Mouse (Mus musculus): Measurements from ENCODE around the gene Dgke.
"Not testable (repeated sequence)": the region's sequence is repeated elsewhere in the genome, so short reads cannot be mapped to it uniquely, and the experiment has no call there.

The Dgke gene

GRCm38 (mm10) chr11:89043046-89043445 lies 23.6 kb downstream of the Dgke start:
- in situ Hi-C loops (cut with MboI, MseI), result no loop called here

GRCm38 (mm10) chr11:89041073-89041472 lies 25.6 kb downstream of the Dgke start:
- in situ Hi-C loops (cut with MboI, MseI), result not testable (repeated sequence)

- in situ Hi-C loops (cut with MboI, MseI), result loop anchor here (5.0 kb wide), 2 partner anchors 42 to 47 kb away; partner anchors contain the start of gene Trim25 (in 1 of the 2)
Measured at GRCm38 (mm10) chr11:89039325-89039724, 27.3 kb downstream of the Dgke start.

GRCm38 (mm10) chr11:89038496-89038895 lies 28.2 kb downstream of the Dgke start:
- in situ Hi-C loops (cut with MboI, MseI), result loop anchor here (5.0 kb wide), 2 partner anchors 41 to 46 kb away; partner anchors contain the start of gene Trim25 (in 1 of the 2)

GRCm38 (mm10) chr11:89035552-89035951 lies 31.1 kb downstream of the Dgke start:
- in situ Hi-C loops (cut with MboI, MseI), result loop anchor here (5.0 kb wide), 2 partner anchors 38 to 43 kb away; partner anchors contain the start of gene Trim25 (in 1 of the 2)

- in situ Hi-C loops (cut with MboI, MseI), result no loop called here
Measured at GRCm38 (mm10) chr11:89034592-89034991, 32.1 kb downstream of the Dgke start.

GRCm38 (mm10) chr11:89031189-89031588 lies 35.5 kb downstream of the Dgke start:
- in situ Hi-C loops (cut with MboI, MseI), result no loop called here

GRCm38 (mm10) chr11:89030552-89030951 lies 36.1 kb downstream of the Dgke start:
- in situ Hi-C loops (cut with MboI, MseI), result no loop called here

- in situ Hi-C loops (cut with MboI, MseI), result no loop called here
Measured at GRCm38 (mm10) chr11:89028871-89029405, 37.7 kb downstream of the Dgke start.

- in situ Hi-C loops (cut with MboI, MseI), result no loop called here
Measured at GRCm38 (mm10) chr11:89027955-89028361, 38.7 kb downstream of the Dgke start.

- in situ Hi-C loops (cut with MboI, MseI), result no loop called here
Measured at GRCm38 (mm10) chr11:89026117-89026516, 40.5 kb downstream of the Dgke start.

- in situ Hi-C loops (cut with MboI, MseI), result no loop called here
Measured at GRCm38 (mm10) chr11:89025603-89026002, 41.0 kb downstream of the Dgke start.

- in situ Hi-C loops (cut with MboI, MseI), result no loop called here
Measured at GRCm38 (mm10) chr11:89024181-89024881, 42.3 kb downstream of the Dgke start.

GRCm38 (mm10) chr11:89023477-89023876 lies 43.2 kb downstream of the Dgke start:
- in situ Hi-C loops (cut with MboI, MseI), result no loop called here

GRCm38 (mm10) chr11:89022120-89022731 lies 44.4 kb downstream of the Dgke start:
- in situ Hi-C loops (cut with MboI, MseI), result no loop called here

GRCm38 (mm10) chr11:89021687-89022086 lies 45.0 kb downstream of the Dgke start:
- in situ Hi-C loops (cut with MboI, MseI), result no loop called here

GRCm38 (mm10) chr11:89020681-89021305 lies 45.9 kb downstream of the Dgke start:
- in situ Hi-C loops (cut with MboI, MseI), result no loop called here

GRCm38 (mm10) chr11:89017514-89018182 lies 49.0 kb downstream of the Dgke start:
- in situ Hi-C loops (cut with MboI, MseI), result no loop called here

- in situ Hi-C loops (cut with MboI, MseI), result no loop called here
Measured at GRCm38 (mm10) chr11:89012241-89012640, 54.4 kb downstream of the Dgke start.

- in situ Hi-C loops (cut with MboI, MseI), result loop anchor here (10.0 kb wide), 2 partner anchors 295 to 1245 kb away; partner anchors contain the start of gene Nog (in 1 of the 2)
Measured at GRCm38 (mm10) chr11:89009496-89009895, 57.2 kb downstream of the Dgke start.

- in situ Hi-C loops (cut with MboI, MseI), result loop anchor here (10.0 kb wide), 2 partner anchors 296 to 1246 kb away; partner anchors contain the start of gene Nog (in 1 of the 2)
Measured at GRCm38 (mm10) chr11:89009066-89009465, 57.6 kb downstream of the Dgke start.
